Mouse (Mus musculus): ENCODE results near the gene Adgrd1. TPM values are rescaled to one million over a fixed set of nuclear protein-coding genes. Genes with fewer than 3 reads are reported as not detected.

Adgrd1 gene
- polyA plus RNA-seq (2015; fragmentation: Nextera tagmentation; extraction: Ambion mirVana): 0.02 TPM in 2 replicates

DNA sequence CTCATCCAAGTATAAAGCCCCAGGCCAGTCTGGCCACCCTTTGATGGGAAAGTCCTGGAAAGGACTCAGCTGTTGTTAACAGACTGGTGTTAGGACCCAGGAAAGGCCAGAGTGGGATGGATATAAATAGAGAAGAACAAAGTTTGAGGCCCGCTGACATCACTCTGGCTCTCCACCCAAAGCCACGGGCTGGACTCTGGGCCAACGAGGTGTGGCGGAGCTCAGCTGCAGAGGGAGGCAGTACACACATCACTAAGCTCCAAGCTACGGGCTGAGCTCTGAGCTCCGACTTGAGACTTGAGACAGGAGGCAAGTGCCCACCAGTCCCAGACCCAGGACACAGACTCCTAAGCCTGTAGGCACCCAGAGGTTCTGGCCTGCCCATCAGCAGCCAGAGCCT is at the start of gene Adgrd1:
Gene Adgrd1, plus strand, starts transcription at position 240 of the 400 bp plus-strand sequence.
- H3K27me3 ChIP-seq: no peaks in the 10 kb centered on the region
- H3K9me3 ChIP-seq (replicated peaks): no peaks in the 10 kb centered on the region
- WGBS (ENCODE audit: insufficient replicate concordance): 35% methylated on average over 6 of the region's 6 CpGs
- no peaks in the 10 kb centered on the region for H3K36me3 ChIP-seq
- H3K4me3 ChIP-seq (replicated peaks): no peak within 1 kb of the TSS
- H3K4me1 ChIP-seq (replicated peaks): peaks cover 4% of the 10 kb centered on the region; the same call in 1 of the 2 replicates
- DNase-seq (no peak), ATAC-seq (ENCODE audit: low read depth) (no peak)
- no peak within 1 kb of the TSS for H3K9ac ChIP-seq
- H3K4me2 ChIP-seq: no peak within 1 kb of the TSS
- no peak within 1 kb of the TSS for H3K27ac ChIP-seq

DNA sequence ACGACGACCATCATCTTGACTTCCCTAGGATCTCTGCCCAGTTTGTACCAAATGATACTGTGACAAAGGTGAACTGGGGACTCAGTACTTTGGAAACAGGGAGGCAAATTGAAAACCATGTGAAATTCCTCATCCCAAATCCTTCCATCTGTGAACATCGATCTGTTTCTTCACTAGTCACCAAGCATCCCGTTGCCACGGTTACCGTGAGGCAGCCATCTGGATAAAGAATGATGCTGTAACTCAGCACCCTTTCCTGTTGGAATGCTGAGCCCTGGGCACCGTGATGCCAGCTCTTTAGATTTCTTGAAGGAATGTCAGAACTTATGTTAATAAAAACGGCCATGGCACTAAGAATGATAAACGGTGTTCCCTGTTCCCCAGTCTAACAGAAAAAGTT is 47.2 kb upstream of the Adgrd1 start:
- WGBS (ENCODE audit: insufficient replicate concordance): 71% methylated on average over 9 of the region's 9 CpGs
- Histone ChIP-seq H3K27me3 (peaks cover 6% of the 10 kb centered on the region; the same call in 1 of the 2 replicates), H3K9ac (no peak overlapping the region), H3K36me3 (no peaks in the 10 kb centered on the region), H3K4me3 (replicated peaks) (no peak overlapping the region), H3K27ac (no peak overlapping the region), H3K9me3 (replicated peaks) (no peaks in the 10 kb centered on the region), H3K4me2 (no peak overlapping the region), H3K4me1 (replicated peaks) (no peaks in the 10 kb centered on the region)
- no peak for ATAC-seq (ENCODE audit: low read depth)
- DNase-seq: no peak

DNA sequence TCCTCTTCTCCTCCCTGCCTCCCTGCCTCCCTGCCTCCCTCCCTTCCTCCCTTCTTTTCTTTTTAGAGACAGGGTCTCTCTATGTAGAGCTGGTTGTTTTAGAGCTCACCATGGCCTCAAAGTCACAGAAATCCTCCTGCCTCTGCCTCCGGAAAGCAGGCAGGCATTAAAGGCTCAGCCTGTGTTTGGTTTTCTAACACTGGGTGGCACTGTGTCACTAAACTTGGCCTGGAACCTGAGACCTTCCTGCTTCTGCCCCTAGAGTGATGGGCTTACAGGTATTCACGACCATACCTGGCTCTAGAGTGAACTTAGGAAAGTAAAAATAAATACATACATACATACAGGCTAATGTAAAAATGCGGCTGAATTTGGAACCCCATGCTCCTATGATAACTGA is 44.6 kb upstream of the Adgrd1 start:
- DNase-seq: no peak

DNA sequence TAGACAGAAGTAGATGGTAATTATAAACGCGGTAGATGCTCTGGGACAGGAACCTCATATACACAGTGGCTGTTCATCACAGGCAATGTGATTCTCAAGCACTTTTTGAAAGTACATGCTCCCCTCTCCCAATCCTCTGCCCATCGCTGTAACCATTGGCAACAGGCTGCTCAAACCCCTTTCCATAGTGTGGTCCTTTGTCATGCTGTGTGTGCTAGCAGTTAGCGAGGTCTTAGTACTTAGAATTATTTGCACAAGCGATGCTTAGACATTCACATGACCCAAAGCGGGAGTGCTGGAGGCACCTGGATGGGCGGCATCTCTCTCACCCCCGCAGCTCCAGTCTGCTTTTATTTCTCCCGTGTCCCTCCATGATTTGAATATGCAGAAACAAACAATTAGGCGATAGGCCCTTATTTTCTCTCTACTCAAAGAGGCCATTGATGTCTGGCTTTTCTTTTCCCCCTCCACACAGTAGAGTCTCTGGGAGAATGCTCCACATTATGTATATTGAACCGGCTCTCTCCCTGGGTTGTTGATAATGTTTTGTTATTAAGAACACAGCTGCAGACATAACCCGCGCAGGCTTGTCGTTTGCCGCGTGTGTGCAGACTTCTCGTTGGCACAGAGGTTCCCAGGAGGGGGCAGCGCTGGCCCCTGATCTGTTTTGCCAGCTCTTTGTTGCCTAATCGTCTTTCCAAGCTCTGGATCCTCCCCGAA is 43.8 kb upstream of the Adgrd1 start:
- ATAC-seq (ENCODE audit: low read depth): no peak
- H3K36me3 ChIP-seq: no peaks in the 10 kb centered on the region
- 43% methylated on average over 20 of the region's 20 CpGs for WGBS (ENCODE audit: insufficient replicate concordance)
- no peaks in the 10 kb centered on the region for H3K4me1 ChIP-seq (replicated peaks)
- no peak overlapping the region for H3K4me3 ChIP-seq (replicated peaks)
- no peak overlapping the region for H3K4me2 ChIP-seq
- no peaks in the 10 kb centered on the region for H3K9me3 ChIP-seq (replicated peaks)
- H3K9ac ChIP-seq: no peak overlapping the region
- no peak overlapping the region for H3K27ac ChIP-seq
- peaks cover 8% of the 10 kb centered on the region; the same call in 1 of the 2 replicates for H3K27me3 ChIP-seq
- no peak for DNase-seq

More for the DNA sequence above, 44.6 kb upstream of the Adgrd1 start:
- Histone ChIP-seq H3K9ac (no peak overlapping the region), H3K36me3 (no peaks in the 10 kb centered on the region), H3K9me3 (replicated peaks) (no peaks in the 10 kb centered on the region), H3K4me2 (no peak overlapping the region), H3K4me1 (replicated peaks) (no peaks in the 10 kb centered on the region), H3K27ac (no peak overlapping the region), H3K27me3 (peaks cover 6% of the 10 kb centered on the region; the same call in 1 of the 2 replicates), H3K4me3 (replicated peaks) (no peak overlapping the region)
- ATAC-seq (ENCODE audit: low read depth): no peak
- 60% methylated on average over 3 of the region's 3 CpGs for WGBS (ENCODE audit: insufficient replicate concordance)

DNA sequence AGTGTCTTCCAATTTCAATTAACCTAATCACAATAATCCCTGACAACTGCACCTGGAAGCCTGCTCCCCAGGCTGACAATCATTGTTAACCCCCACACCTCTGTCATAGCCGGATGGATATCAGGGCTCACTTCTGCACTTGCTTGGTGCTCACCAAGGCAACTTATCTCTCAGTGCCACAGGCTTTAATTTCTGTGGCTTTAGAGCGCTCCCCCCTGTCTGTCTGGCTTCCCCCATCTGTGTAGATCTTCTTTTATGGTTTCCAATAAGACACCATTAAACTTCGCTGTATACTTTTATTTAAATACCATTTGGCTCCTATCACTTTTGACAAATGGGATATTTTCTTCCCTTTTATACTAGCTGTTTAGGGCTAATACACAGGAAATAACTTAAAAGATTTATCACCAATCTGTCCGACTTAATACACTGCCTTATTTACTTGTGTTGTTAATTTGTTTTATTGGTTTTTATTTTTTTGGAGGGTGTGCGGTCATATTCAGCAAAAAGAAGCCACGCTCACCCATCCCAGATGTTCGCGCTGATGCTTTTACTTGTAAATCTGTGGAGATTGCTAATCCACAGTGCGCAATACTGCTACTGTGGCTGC is 41.8 kb upstream of the Adgrd1 start:
- Histone ChIP-seq H3K27me3 (peaks cover 8% of the 10 kb centered on the region; the same call in 1 of the 2 replicates), H3K4me1 (replicated peaks) (no peaks in the 10 kb centered on the region), H3K9ac (no peak overlapping the region), H3K4me2 (no peak overlapping the region), H3K27ac (no peak overlapping the region), H3K4me3 (replicated peaks) (no peak overlapping the region), H3K36me3 (no peaks in the 10 kb centered on the region), H3K9me3 (replicated peaks) (no peaks in the 10 kb centered on the region)
- WGBS (ENCODE audit: insufficient replicate concordance): 69% methylated on average over 9 of the region's 9 CpGs
- DNase-seq (no peak), ATAC-seq (ENCODE audit: low read depth) (no peak)

DNA sequence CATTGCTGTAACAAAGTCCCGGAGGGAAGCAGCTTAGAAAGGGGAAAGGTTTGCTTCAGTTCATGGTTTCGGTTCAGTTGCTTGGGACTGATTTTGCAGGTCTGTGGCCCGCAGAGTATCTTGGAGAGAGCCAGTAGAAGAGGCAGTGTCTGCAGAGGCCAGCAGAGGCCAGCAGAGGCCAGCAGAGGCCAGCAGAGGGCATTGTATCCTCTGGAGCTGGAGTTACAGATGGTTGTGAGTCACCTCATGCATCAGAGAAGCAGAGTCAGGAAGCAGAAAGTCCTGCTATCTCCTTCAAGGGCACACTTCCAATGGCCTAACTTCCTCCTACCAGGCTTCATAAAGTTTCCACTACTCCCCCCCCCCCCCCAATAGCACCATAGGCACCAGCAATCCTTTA is 37.4 kb upstream of the Adgrd1 start:
- Histone ChIP-seq H3K36me3 (no peaks in the 10 kb centered on the region), H3K9ac (no peak overlapping the region), H3K27ac (no peak overlapping the region), H3K27me3 (peaks cover 21% of the 10 kb centered on the region), H3K4me3 (replicated peaks) (no peak overlapping the region), H3K9me3 (replicated peaks) (no peaks in the 10 kb centered on the region), H3K4me1 (replicated peaks) (no peaks in the 10 kb centered on the region), H3K4me2 (no peak overlapping the region)
- ATAC-seq (ENCODE audit: low read depth) (no peak), DNase-seq (no peak)
- WGBS (ENCODE audit: insufficient replicate concordance): 65% methylated on average over 3 of the region's 3 CpGs

DNA sequence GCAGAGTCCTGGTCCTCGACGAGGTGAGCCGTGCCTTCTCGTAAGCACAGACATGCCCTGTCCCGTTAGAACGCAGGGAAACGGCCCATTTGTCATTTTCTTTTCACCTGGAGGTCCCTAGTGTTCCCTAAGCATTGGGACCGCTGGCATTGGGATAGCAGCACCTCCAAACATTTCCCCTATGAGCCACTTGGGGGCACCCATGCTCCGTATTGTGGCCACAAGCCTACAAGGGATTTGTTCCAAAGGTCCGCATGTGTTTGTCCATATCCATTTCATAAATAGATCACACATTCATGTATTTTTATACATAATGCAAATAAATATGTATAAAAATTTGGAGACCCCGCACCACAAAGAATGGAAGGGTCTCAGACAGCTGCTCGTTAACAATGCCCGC is 35.0 kb upstream of the Adgrd1 start:
- Histone ChIP-seq H3K4me1 (replicated peaks) (no peaks in the 10 kb centered on the region), H3K4me3 (replicated peaks) (no peak overlapping the region), H3K4me2 (no peak overlapping the region), H3K9ac (no peak overlapping the region), H3K36me3 (no peaks in the 10 kb centered on the region), H3K27me3 (peaks cover 21% of the 10 kb centered on the region), H3K27ac (no peak overlapping the region), H3K9me3 (replicated peaks) (no peaks in the 10 kb centered on the region)
- ATAC-seq (ENCODE audit: low read depth): no peak
- WGBS (ENCODE audit: insufficient replicate concordance): 23% methylated on average over 13 of the region's 13 CpGs
- no peak for DNase-seq

DNA sequence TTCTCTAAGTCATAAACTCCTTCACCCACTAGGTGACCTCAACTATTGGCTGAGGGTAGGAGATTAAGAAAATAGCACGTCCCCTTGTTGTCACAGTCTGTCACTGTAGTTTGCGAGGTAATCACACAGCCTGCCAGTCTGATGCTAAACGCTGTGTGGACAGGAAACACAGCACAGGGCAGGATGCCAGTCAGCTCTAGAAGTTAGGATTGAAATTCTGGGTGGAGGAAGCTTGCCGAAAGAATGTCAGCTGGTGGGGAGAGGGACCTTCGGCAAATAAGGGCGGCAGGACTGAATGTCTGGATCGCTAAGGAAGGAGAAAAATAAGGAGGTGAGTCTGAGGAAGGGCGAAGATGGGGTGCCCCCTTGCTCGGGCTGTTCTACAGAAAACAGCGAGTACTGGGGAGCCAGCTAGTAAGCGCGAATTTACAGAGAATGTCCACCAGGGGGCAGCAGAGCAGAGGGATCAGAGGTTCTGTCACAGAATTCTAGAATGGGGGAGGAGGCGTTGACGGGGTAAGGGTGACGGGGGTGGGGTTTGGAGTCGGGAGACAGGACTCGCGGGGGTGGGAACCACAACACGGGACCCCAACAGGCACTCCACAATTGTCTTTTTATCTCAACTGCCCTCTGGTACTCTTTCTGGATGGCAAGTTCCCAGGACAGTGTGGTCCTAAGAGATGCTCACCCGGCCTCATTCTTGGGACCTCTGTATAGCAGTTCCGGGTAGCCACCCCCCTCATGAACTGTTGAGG is 33.3 kb upstream of the Adgrd1 start:
- Histone ChIP-seq H3K9ac (no peak overlapping the region), H3K4me3 (replicated peaks) (no peak overlapping the region), H3K4me2 (no peak overlapping the region), H3K27me3 (peaks cover 19% of the 10 kb centered on the region), H3K27ac (no peak overlapping the region), H3K36me3 (no peaks in the 10 kb centered on the region), H3K4me1 (replicated peaks) (no peaks in the 10 kb centered on the region), H3K9me3 (replicated peaks) (no peaks in the 10 kb centered on the region)
- no peak for ATAC-seq (ENCODE audit: low read depth)
- WGBS (ENCODE audit: insufficient replicate concordance): 9% methylated on average over 21 of the region's 21 CpGs
- DNase-seq: peak; percentile 44

DNA sequence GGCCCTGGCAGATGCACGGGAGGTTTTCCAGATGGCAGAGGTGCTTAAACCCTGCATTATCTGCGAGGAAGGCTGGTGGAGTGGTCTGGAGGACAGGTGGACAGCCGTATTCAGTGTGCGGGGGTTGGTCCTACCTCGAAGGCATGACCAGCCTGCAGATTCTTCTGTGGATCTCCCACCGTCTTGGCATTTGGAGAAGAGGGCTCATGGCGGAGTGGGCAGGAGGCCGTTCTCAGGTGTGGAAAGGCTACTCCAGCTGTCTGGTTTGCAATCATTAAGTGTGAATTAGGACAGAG is 32.8 kb upstream of the Adgrd1 start:
- Histone ChIP-seq H3K4me1 (replicated peaks) (no peaks in the 10 kb centered on the region), H3K36me3 (no peaks in the 10 kb centered on the region), H3K4me2 (no peak overlapping the region), H3K27ac (no peak overlapping the region), H3K9ac (no peak overlapping the region), H3K27me3 (peaks cover 19% of the 10 kb centered on the region), H3K9me3 (replicated peaks) (no peaks in the 10 kb centered on the region), H3K4me3 (replicated peaks) (no peak overlapping the region)
- ATAC-seq (ENCODE audit: low read depth) (no peak), DNase-seq (no peak)
- WGBS (ENCODE audit: insufficient replicate concordance): 43% methylated on average over 8 of the region's 8 CpGs

DNA sequence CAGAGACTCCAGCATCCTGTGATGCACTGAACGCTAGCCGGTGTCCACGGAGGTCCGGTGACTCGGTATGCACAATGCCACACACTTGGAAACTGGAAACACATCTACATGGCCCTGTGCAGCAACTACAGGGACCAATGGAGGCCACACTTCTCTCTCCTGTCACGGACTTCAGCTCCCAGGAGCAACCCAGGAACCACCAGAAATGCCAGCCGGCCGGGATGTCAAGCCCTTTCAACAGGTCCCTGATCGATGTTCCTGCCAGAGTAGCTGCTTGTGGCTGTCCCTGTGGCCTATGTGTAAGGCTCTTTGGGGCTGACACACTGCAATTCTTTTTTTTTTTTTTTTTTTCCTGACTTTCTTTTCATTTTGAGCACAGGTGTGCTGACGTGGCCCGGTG is 32.4 kb upstream of the Adgrd1 start:
- ATAC-seq (ENCODE audit: low read depth) (no peak), DNase-seq (no peak)
- Histone ChIP-seq H3K27me3 (peaks cover 19% of the 10 kb centered on the region), H3K36me3 (no peaks in the 10 kb centered on the region), H3K4me1 (replicated peaks) (no peaks in the 10 kb centered on the region), H3K9me3 (replicated peaks) (no peaks in the 10 kb centered on the region), H3K27ac (no peak overlapping the region), H3K9ac (no peak overlapping the region), H3K4me2 (no peak overlapping the region), H3K4me3 (replicated peaks) (no peak overlapping the region)
- WGBS (ENCODE audit: insufficient replicate concordance): 75% methylated on average over 11 of the region's 11 CpGs

DNA sequence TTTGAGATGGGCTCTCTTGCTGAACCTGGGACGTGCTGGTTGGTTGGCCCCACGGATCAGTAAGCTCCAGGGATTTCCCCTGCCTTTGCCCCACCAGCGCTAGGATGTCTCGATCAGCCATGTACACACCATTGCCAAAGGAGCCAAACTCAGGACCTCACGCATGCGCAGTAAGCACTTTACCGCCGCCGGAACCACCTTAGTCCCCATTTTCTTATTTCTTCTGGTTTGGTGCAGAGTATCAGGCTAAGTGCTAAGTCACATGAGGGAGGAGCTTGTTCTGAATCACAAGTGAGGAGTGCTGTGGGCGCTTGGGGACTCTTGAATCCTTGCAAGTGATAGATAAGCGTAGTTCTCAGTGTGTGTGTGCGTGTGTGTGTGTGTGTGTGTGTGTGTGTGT is 31.2 kb upstream of the Adgrd1 start:
- ATAC-seq (ENCODE audit: low read depth) (no peak), DNase-seq (no peak)
- no peak overlapping the region for H3K9ac ChIP-seq
- no peak overlapping the region for H3K27ac ChIP-seq
- H3K4me3 ChIP-seq (replicated peaks): no peak overlapping the region
- H3K36me3 ChIP-seq: no peaks in the 10 kb centered on the region
- WGBS (ENCODE audit: insufficient replicate concordance): 56% methylated on average over 12 of the region's 12 CpGs
- H3K9me3 ChIP-seq (replicated peaks): no peaks in the 10 kb centered on the region
- H3K4me2 ChIP-seq: no peak overlapping the region
- H3K4me1 ChIP-seq (replicated peaks): no peaks in the 10 kb centered on the region
- H3K27me3 ChIP-seq: peaks cover 19% of the 10 kb centered on the region
